In the genomic region with DNA sequence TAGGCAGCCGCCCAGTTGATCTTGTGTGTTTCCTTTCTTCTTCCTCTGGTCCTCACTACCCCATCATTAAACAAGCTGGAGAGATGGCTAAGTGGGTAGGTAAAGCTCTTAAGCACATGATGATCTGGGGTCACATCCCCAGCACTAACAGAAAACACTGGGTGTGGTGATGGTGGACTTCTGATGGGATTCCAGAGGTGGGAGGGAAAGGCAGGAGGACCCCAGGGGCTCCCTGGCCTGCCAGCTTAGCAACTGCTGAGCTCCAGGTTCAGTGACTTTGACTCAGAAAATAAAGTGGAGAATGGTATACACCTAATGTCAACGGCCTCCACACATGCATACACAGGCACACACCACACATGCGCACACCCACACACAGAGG, we compare ENCODE assay signal across 8 mouse cellular contexts. TPM values are rescaled to one million over a fixed set of nuclear protein-coding genes. Genes with fewer than 3 reads are reported as not detected.
DNase-seq lines count a peak whose midpoint lies in the region; ATAC-seq lines count a peak whose summit lies in the region.

No protein-coding gene starts in this region.

- DNase-seq in heart, postnatal 14 days, result no peak
- peak; percentile 51 for DNase-seq in ES-CJ7 (ENCODE audit: low read depth, low spot score)
- DNase-seq in forelimb bud, embryonic 11.5 days (ENCODE audit: low read depth, low spot score), result peak; percentile 39
- no peak for DNase-seq in midbrain, embryonic 11.5 days (ENCODE audit: low spot score, missing footprints)
- no peak for DNase-seq in ovary, postnatal 36 days (ENCODE audit: low spot score)
- no peak for DNase-seq in thymus, postnatal 25 days
- no peak for DNase-seq in adrenal gland, postnatal 10 days

- peak overlapping the region; percentile 90 for H3K9ac ChIP-seq in heart, embryonic 14.5 days (ENCODE audit: low read length)
- peak overlapping the region; percentile 73 for H3K9ac ChIP-seq in midbrain, embryonic 11.5 days (ENCODE audit: low read length)

- WGBS in heart, embryonic 14.5 days, result 52% methylated on average over 3 of the region's 3 CpGs
- 54% methylated on average over 3 of the region's 3 CpGs for WGBS in midbrain, embryonic 11.5 days

- H3K4me1 ChIP-seq in heart, embryonic 14.5 days (ENCODE audit: control insufficient read depth in 2 of 2, insufficient read depth in 2 of 2, low read length in 2 of 2), result peaks cover 14 to 22% of the 10 kb centered on the region in 2 experiments
- H3K4me1 ChIP-seq in midbrain, embryonic 11.5 days (ENCODE audit: control insufficient read depth, insufficient read depth, low read length), result peaks cover 10% of the 10 kb centered on the region

- peak overlapping the region; percentile 70 to 98 for H3K4me3 ChIP-seq in heart, embryonic 14.5 days (ENCODE audit: control insufficient read depth in 1 of 2, insufficient read depth in 1 of 2, low read depth in 1 of 2, low read length in 2 of 2)
- H3K4me3 ChIP-seq in midbrain, embryonic 11.5 days (ENCODE audit: low read depth, low read length), result peak overlapping the region; percentile 69

- H3K27me3 ChIP-seq in heart, embryonic 14.5 days (ENCODE audit: control insufficient read depth, insufficient read depth, low read length), result no peaks in the 10 kb centered on the region
- H3K27me3 ChIP-seq in midbrain, embryonic 11.5 days (ENCODE audit: control insufficient read depth, insufficient read depth, low read length), result no peaks in the 10 kb centered on the region

- peak overlapping the region; percentile 69 for H3K4me2 ChIP-seq in heart, embryonic 14.5 days (ENCODE audit: low read length)
- H3K4me2 ChIP-seq in midbrain, embryonic 11.5 days, result peak overlapping the region; percentile 65

- ATAC-seq in heart, embryonic 14.5 days (ENCODE audit: insufficient number of reproducible peaks, insufficient read depth, low FRiP score, low read depth), result no peak
- ATAC-seq in midbrain, embryonic 11.5 days (ENCODE audit: low FRiP score), result peak; percentile 52

- H3K9me3 ChIP-seq in heart, embryonic 14.5 days (ENCODE audit: control insufficient read depth, low read length), result no peaks in the 10 kb centered on the region
- H3K9me3 ChIP-seq in midbrain, embryonic 11.5 days (ENCODE audit: control insufficient read depth, low read length), result no peaks in the 10 kb centered on the region

- intact Hi-C loops in heart, postnatal 14 days (cut with DNase I), result loop anchor here (5.0 kb wide), 1 partner anchor 56 kb away; a partner anchor contains a TSS

- H3K27ac ChIP-seq in heart, embryonic 14.5 days (replicated peaks in 1 of 2; ENCODE audit: control insufficient read depth in 1 of 2, insufficient read depth in 1 of 2, low read depth in 2 of 2, low read length in 2 of 2), result peak overlapping the region; percentile 84 to 95
- no peak overlapping the region; the same call in 1 of the 2 replicates for H3K27ac ChIP-seq in midbrain, embryonic 11.5 days (ENCODE audit: low read depth, low read length)

- H3K36me3 ChIP-seq in heart, embryonic 14.5 days (ENCODE audit: control insufficient read depth, insufficient read depth, low read length), result peaks cover 57% of the 10 kb centered on the region
- H3K36me3 ChIP-seq in midbrain, embryonic 11.5 days (ENCODE audit: control insufficient read depth, insufficient read depth, low read length), result peaks cover 3% of the 10 kb centered on the region; the same call in 1 of the 2 replicates

RNA-seq across cellular contexts. Expression of a gene that starts 0.6 kb away (rescaled TPM):
- polyA plus RNA-seq in heart, embryonic 14.5 days (2014; fragmentation: Nextera tagmentation; extraction: Ambion mirVana), result 1.9 and 3.6 TPM in 2 replicates
- 1 to 10 TPM; 1.1 to 2.1 TPM for total RNA-seq in heart, postnatal 14 days (2021)
- polyA plus RNA-seq in midbrain, embryonic 11.5 days (2014; fragmentation: Nextera tagmentation; extraction: Ambion mirVana), result 3.6 and 3.9 TPM in 2 replicates
- total RNA-seq in adrenal gland, postnatal 10 days (2021), result 1 to 10 TPM in 1 of 2 experiments, under 1 TPM in 1; 0.69 to 4.7 TPM

RNA-seq across cellular contexts. Expression of a gene that starts 0.7 kb away (rescaled TPM):
- polyA plus RNA-seq in heart, embryonic 14.5 days (2014; fragmentation: Nextera tagmentation; extraction: Ambion mirVana), result 18.1 and 20.7 TPM in 2 replicates
- total RNA-seq in heart, postnatal 14 days (2021), result 1 to 10 TPM; 7.5 to 8.8 TPM
- 18.8 and 19.1 TPM in 2 replicates for polyA plus RNA-seq in midbrain, embryonic 11.5 days (2014; fragmentation: Nextera tagmentation; extraction: Ambion mirVana)
- 10 to 100 TPM in 1 of 2 experiments, 1 to 10 TPM in 1; 9.3 to 11.9 TPM for total RNA-seq in adrenal gland, postnatal 10 days (2021)

RNA-seq across cellular contexts. Expression of a gene that starts 5.3 kb away (rescaled TPM):
- 0.84 and 0.86 TPM in 2 replicates for polyA plus RNA-seq in heart, embryonic 14.5 days (2014; fragmentation: Nextera tagmentation; extraction: Ambion mirVana)
- 1 to 10 TPM; 1.9 to 2.5 TPM for total RNA-seq in heart, postnatal 14 days (2021)
- 1.5 and 2.3 TPM in 2 replicates for polyA plus RNA-seq in midbrain, embryonic 11.5 days (2014; fragmentation: Nextera tagmentation; extraction: Ambion mirVana)
- total RNA-seq in adrenal gland, postnatal 10 days (2021), result 1 to 10 TPM; 1.1 to 4.0 TPM

RNA-seq across cellular contexts. Expression of a gene that starts 55.4 kb away (rescaled TPM):
- polyA plus RNA-seq in heart, embryonic 14.5 days (2014; fragmentation: Nextera tagmentation; extraction: Ambion mirVana), result 1.7 and 2.1 TPM in 2 replicates
- total RNA-seq in heart, postnatal 14 days (2021), result 10 to 100 TPM; 11.0 to 12.2 TPM
- 2.9 and 3.4 TPM in 2 replicates for polyA plus RNA-seq in midbrain, embryonic 11.5 days (2014; fragmentation: Nextera tagmentation; extraction: Ambion mirVana)
- 10 to 100 TPM; 12.0 to 15.3 TPM for total RNA-seq in adrenal gland, postnatal 10 days (2021)

Comparison
In these comparisons a context has a peak if more than half of its experiments do, and no peak if none do; other contexts are left out.
1. DNase-seq: peak in ES-CJ7 (single experiment) and forelimb bud, embryonic 11.5 days (single experiment); none in heart, postnatal 14 days (0 of 2), midbrain, embryonic 11.5 days (single experiment), ovary, postnatal 36 days (single experiment), thymus, postnatal 25 days (single experiment) and adrenal gland, postnatal 10 days (single experiment).